Mouse (Mus musculus) cerebellum, adult 9-10 months (tissue): ENCODE measurements around the gene Hmgcl.

Experiments used
- DNase-seq: peaks from one replicate; pipeline ENCODE4 v3.0.0; 2022

Gene Hmgcl

DNA sequence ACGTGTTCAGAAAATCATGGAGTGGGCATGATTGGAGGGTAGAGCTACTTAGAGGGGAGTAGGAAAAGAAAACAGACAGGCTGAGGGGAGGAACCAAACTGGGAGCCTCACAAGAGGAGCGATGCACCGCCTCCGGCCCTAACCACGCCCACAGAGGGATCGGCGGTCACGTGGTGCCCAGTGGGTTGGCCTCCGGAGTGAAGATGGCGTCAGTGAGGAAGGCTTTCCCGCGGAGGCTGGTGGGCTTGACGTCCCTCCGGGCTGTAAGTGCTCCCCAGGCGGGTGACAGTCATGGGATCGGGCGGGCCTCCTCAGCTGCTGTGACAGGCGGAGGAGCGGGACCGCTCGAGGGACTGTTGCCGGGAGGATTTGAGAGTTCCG is at the start of gene Hmgcl:
TSS of gene Hmgcl (plus strand) at position 171 of the 381 bp plus-strand sequence.
- DNase-seq, result peak; percentile 94

DNA sequence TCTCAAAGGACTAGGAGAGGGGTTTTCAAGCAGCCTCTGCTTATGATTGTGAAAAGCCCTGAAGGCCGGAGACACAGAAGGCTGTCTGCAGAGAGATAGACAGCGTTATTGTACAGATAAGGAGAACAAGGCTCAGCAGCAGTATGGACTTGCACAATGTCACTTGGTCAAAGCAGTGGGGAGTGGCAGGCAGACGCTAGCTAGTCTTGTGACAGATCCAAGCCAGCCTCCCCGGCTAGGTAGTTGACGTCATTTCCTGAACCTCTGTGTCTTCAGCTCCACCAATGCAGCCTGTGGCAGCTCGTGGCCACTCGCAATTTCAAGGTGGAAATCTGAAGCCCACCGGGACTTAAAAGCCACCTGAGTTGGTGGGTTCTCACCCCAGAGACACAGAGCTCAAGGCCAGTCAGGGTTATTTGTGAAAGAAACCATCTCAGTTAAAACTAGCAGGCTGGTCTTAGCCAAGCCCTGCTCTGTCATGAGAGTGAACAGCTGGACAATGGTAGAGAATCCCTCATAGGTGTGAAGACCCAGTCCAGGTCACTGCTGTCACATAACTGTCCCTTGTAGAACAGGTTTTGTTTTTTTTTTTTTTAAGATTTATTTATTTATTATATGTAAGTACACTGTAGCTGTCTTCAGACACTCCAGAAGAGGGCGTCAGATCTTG is 47.7 kb upstream of the Hmgcl start:
- DNase-seq, result no peak

DNA sequence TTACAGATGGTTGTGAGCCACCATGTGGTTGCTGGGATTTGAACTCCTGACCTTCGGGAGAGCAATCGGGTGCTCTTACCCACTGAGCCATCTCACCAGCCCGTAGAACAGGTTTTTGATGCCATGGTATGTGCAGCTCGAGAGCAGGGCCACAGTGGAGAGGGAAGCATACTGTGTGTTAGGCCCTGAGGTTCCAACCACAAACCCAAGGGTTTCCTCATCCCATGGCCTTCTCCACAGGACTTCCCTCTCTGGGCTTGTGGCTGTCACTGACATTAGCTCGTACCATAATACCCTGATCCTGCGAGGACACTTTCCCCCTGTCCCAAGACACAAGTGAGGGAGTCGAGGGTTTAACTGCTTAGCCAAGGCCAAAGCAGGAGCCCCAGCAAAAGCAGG is 47.2 kb upstream of the Hmgcl start:
- DNase-seq, result no peak

DNA sequence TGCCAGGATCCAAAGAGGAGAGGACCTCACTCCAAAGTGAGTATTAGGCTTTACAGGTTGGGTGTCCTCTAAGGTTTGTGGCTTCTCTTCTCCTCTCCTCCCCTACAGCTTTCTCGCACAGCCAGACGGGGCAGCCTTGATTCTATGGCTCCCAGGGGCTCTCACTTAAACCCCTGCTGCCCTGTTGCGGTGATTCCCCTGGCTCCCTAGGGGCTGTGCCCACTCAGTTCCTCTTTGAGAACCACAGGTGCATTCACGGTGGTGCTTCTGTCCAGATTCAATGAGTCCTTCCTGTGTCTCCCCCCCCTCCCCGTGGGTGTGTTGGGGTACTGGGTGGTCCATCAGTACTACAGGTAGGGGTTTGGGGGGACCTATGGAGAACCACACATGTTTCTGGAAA is 46.2 kb upstream of the Hmgcl start:
- no peak for DNase-seq

DNA sequence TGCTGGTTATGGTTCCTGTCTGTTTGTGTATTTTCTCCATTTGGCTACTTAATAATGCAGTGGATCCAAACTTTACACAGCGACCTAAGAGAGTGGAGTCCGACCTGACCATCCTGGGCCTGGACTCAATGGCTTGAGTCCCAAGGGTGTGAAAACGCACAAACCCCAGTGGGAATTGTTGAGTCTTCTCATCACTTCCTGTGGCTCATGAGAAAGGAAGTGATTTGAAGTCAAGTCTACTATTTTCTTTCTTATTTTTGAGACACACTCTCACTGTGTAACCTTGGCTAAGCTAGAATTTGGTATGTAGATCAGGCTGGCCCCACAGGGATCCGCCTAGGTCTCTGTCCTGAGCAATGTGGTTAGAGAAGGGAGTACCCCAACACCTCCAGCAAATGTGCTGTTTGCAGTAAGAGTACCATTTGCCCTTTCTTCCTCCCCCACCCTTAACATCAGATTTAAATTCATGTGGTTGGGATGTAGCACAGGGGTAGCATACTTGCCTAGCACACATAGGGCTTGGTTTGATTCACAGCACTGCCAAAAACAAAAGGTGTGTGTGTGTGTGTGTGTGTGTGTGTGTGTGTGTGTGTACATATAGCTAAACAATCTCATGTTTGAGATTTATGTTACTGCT is 43.5 kb upstream of the Hmgcl start:
- no peak for DNase-seq

DNA sequence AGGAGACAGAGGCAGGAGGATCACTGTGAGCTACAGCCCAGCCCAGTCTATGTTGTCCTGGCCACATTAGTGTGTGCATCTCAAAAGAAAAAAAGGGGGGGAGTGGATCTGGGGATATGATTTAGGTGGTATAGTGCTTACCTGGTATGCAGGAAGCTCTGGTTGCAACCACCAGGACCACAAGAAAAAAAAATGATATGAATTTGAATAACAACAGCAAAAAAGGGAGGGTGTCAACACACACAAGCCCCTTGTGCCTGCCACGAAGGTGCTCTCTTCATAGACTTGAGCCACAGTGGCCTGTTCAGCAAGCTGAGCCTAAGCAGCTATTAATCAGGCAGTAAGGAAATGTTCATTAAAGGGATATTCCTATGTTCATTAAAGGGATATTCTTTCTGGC is 41.4 kb upstream of the Hmgcl start:
- DNase-seq, result no peak

DNA sequence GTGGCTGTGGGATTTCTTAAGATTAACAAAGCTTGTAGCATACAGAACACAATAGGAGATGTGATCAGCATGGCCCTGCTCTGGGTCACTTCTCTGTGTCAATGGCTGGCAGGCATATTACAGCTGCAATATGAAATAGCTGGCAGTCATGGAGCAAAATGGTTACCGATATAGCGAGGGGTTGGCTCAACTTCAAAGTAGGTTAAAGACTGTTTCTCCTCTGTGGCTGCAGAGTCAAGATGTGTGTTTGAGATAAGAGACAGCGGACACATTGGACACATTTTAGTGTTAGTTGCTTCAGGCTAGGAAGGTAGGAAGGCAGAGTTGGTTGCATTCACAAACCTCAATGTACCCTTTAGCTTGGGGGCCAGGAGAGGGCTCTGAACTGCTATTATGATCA is 39.6 kb upstream of the Hmgcl start:
- DNase-seq, result no peak

DNA sequence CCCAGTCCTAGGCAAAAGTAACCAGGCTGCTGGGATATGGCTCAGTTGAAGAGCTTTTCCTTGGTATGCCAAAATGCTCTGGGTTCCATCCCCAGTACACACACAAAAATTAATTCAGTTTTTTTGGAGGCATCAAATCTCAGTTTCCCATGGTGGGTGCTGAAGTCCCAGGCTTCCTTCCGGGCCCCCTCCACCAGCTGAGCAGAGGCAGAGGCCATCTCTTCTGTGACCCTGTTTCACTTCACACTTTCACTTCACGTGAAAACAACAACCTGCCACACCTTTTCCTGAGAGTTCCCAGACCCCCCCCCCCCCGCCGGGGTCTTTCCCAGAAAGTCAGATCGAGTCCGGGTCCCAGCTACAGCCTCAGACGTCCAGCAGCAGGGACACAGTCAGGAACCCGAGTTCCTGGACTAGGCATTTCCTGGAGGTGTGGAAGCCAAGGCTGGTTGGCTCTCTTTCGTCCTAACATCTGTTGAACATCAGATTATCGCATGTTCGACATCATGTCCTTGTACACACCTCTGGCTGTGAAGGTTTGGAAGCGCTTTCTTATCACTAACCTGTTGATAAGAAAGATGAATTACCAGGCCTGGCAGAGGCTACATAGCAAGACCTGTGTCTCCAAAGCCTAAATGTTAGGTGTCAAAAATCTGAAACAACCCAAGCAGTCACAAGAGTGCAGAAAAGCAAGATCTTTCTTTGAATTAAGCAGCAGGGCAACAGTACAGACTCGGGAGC is 36.8 kb upstream of the Hmgcl start:
- DNase-seq, result no peak

DNA sequence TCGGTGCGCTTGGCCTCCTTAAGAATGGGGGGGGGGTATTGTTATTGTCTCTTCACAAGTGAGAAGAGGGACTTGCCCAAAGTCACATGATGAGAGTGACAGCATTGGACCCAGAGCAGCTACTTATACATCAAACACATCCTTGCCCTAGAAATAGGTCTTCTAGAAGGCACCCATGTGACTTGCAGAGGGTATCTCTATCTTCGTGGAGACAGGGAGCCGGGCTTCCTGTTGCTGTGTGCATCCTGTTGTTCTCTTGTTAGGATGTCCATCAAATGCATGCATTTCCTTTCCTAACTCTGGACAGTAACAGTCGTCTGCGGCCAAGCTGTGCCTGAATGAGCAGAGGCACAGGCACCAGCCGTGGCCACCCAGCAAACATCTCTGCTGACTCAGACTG is 34.7 kb upstream of the Hmgcl start:
- DNase-seq, result no peak

DNA sequence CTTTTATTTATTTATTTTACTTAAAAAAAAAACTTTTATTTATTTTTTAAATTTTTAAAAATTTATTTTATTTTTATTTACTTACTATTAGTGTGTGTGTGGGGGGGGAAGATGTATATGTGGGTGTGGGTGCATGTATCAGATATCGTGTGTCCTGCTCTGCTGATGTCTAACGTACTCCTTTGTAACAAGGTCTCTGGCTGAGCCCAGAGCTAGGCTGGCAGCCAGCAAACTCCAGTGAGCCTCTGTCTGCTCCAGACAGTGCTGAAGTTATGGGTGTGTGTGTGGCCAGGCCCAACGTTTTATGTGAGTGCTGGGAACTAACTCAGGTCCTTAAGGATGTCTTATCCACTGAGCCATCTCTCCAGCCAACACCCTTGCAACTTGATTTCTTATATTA is 34.1 kb upstream of the Hmgcl start:
- DNase-seq, result no peak

DNA sequence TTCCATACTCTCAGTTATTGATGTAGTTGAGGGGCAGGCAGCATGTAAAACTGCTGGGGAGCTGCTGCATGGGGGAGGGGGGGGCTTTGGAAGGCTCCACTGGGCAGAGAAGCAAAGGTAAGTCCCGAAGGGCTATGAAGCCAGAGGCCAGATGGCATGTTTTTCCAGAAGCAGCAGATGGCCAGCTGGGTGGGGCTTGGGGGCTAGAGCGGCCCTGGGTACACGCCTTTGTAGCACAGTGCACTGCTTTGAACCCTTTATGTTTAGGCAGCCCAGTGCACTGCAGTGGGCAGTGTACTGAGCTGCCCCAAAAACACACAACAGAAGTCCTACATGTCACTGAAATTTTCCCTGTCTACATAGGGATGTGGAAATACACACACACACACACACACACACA is 33.4 kb upstream of the Hmgcl start:
- no peak for DNase-seq

DNA sequence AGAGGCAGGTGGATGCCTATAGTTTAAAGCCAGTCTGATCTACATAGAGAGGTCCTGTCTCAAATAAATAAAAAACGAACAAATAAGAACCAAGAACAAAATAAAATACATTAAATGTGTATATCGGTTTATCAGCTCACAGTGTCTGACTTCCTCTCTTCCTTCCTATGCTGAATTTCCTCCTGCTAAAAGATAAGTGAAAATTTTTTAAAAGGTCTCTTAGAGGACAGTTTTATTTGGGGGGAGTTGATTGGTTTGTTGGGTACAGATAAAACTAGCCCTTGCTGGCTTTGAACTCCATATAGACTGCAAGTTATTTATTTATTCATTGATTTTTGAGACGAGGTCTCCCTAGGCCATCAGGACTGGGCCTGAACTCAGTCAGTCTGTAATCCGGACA is 32.8 kb upstream of the Hmgcl start:
- no peak for DNase-seq

DNA sequence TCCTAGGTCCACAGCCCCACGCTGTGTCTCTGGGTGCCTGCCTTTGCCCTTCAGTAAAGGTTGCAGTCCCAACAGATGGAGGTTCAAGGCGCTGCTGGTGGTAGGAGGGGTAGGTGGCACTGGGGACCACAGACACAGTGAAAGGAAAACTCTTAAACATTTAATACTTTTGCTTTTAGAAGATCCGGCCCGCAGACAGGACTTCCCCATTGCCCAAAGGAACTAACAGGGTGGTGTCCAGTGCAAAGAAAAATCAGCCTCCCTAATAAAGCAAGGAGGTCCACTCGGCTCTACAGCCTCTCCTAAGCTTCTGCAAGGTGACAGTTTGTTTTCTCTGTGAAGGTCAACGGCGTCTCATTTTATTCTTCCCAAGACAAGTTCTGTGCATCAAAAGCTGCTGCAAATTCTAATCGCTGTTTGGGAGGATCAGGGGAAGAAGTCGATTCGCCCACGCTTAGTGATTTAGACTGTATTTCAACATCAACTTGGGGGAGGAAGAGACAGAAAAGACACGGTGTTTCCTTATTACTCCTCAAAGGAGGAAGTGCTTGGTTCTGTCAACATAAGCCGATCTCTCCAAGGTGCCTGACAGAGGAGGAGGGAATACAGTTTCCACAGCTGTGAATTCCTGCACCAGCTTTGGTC is 27.5 kb upstream of the Hmgcl start:
- DNase-seq, result no peak

DNA sequence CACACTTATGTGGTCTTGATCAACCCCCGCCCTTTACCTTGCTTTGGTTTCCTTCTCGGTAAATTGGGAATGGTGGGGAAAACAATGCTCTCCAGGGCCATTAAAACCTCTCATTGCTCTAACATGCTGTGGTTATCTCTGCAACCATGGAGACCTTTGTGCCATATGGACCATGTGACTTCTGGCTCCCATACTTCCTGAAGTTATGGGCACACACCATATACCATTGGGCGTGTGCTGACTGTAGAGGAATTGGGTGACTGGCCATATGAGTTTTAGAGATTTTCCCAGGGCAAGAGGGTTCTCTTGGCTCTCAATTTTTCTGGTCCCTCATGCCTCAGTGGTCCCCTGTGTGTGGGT is 27.0 kb upstream of the Hmgcl start:
- DNase-seq, result no peak

DNA sequence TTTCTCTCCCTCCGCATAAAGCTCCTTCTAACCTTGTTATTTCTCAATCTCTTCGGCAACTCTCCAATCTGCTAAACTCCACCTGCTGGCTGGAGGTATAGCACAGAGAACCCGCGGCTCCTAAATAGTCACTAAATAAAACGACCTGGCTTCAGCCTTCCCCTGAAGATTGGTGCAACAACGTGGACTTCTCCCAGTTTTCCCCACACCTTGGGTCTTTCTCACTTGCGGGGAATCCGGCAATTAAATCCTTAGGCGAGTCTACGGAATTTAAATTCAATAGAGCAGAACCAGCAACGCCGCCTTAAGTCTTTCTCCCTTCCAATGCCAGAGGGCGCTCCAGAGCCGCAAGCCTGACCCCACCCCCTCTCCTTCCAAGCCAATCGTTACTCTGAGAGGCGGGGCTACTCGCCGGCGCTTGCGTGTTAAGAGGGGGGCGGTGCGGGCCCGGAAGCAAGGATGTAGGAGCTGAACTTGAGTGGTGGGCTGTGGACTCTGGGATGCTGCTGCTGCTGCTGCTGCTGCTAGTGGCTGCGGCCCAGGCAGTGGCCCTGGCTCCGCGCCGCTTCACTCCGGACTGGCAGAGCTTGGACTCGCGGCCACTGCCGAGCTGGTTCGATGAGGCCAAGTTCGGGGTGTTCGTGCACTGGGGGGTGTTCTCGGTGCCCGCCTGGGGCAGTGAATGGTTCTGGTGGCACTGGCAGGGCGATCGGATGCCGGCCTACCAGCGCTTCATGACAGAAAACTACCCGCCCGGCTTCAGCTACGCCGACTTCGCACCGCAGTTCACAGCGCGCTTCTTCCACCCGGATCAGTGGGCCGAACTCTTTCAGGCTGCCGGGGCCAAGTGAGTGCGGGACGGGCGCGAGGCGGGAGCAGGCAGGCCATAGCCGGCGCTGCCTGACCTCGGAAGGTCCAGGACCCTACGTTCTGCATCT is 25.7 kb upstream of the Hmgcl start, which contains the start of gene Fuca1:
TSS of gene Fuca1 (plus strand) at position 432 of the 938 bp plus-strand sequence.
- DNase-seq, result peak; percentile 97

DNA sequence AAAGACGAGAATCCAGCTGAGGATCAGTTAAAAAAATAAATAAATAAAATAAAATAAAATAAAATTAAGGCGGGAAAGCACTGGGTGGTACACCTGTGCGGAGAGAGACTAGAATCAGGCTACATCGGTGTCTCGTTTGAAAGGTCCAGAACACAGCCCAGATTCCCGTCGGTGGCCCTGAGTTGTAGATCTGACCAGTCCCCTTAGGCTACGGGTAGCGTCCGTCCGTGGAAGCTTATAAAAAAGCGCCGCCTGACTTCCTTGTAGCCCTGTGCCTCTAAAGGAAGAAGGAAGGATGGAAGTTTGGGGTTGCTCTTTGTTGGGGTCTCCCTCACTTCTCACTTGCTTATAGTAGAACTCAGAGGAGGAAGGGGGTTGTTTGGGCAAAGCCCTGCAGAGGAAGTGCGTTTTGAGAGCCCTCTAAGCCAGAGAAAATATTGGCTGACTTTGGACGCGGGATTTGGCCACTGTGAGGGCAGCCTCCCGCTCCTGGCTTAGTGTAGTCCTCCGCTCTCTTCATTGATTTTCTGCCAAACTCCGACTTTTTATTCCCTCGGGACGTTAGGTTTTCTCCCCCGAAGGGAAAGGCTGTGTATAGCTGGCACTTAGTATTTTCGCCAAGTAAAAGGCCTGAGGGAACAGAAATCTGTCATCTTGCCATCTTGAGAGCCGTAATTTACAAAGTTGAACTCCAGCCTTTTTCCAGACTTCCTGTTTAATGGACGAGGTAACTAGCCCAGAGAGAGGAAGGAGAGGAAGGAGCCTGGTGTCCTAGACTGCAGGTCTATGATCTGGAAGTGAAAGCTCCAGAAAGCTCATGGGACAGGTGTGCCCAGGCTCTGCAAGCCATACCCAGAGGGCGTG is 24.8 kb upstream of the Hmgcl start:
- DNase-seq, result peak; percentile 41

DNA sequence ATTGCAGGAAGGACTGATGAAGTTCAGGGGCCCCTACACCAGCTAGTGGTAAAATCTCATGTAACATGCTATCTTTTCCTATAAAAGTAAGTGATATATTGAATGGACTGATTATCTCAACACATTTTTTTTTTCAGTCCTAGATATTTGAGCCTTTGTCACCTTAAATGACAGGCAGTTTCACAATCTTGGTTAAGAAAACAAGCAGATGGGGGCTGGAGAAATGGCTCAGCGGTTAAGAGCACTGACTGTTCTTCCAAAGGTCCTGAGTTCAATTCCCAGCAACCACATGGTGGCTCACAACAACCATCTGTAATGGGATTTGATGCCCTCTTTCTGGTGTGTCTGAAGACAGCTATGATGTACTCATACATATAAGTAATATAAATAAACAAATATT is 24.1 kb upstream of the Hmgcl start:
- no peak for DNase-seq

DNA sequence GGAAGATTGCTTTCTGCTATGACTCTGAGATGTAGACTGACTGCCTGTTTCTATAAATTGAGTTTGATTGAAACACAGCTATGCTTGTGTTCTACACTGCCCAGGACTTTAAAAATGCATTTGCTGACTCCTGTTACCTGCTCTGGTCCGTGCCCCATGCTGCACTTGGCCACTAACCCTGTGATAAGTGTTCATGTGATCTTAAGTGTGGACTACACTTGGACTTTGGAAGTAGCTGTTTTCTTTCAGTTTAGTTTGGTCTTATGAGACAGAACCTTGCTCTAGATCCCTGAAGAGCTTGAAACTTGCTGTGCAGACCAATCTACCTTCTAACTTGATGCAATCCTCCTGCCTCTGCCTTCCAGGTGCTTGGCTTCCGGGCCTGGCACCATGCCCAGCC is 21.8 kb upstream of the Hmgcl start:
- DNase-seq, result no peak

DNA sequence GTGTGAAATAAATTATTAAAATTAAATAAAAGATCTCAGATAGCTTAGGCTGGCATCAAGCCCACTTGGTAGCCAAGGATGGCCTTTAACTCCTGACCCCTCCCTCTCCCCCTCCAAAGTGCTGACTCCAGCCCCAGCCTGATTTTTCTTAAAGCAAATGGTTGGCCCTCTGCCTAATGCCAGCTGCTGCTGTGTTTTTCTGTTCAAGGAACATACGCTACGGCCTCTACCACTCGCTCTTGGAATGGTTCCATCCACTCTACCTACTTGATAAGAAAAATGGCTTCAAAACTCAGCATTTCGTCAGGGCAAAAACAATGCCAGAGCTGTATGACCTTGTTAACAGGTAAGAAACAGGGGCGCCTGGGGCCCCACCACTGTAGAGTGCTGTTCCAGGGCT is 20.9 kb upstream of the Hmgcl start:
- no peak for DNase-seq

DNA sequence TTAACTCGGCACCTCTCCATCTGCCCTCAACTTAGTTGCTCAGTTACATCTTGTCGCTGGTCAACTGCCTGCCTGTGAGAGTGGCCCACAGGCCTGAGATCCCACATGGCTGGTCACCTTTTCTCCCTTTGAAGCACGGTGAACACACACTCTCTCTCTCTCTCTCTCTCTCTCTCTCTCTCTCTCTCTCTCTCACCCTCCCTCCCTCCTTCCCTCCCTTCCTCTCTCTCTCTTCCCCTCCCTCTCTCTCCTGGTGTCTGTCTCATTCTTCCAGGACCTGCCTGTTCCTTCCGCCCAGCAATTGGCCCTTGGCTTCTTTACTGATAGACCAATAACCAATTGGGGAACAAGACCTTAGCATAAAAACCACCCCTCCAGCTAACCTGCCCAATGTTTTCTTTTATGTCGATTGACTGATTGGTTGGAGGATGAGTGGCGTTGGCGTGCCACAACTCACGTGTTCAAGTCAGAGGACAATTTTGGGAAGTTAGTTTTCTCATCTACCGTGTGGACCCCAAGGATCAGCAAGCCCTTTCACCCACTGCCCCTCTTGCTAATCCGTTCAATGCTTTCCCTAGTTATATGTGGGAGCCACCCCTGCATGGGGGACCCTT is 19.9 kb upstream of the Hmgcl start:
- no peak for DNase-seq

DNA sequence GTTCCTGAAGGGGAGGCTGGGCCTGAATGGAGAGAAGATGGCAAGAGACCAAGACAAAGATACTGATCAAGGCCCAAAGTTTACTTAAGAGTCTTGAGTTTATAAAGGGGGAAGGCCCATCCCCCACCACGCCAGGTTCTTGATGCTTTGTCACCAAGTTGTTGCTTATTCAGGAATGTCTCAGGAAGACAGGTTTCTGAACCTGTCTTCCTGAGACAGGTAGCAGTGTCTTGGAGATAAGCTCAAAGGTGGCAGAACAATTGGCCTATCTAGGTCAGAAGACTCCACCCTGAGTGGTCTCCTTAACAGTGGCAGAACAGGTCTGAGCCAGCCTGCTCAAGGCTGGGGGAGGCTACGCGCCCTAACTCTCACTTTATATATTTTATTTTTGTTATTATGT is 19.4 kb upstream of the Hmgcl start:
- DNase-seq, result no peak
